Mouse (Mus musculus) adipose tissue, adult 10 weeks (tissue): ENCODE data around the gene Arhgap11a. TPM values are rescaled to one million over a fixed set of nuclear protein-coding genes. Genes with fewer than 3 reads are reported as not detected.

Source experiments
- polyA plus RNA-seq: library from polyadenylated mRNA; stranded (reverse); fragments of 350-450 nt; fragmentation: Illumina TruSeq; extraction: RNeasy Lipid Tissue Mini Kit (QIAGEN cat#74804); gene quantifications from one replicate; pipeline ENCODE4 v1.2.3, GENCODE M21; 2014; ENCODE audit warnings: low read depth, low replicate concordance

Gene Arhgap11a
- polyA plus RNA-seq: 9.8 TPM

DNA sequence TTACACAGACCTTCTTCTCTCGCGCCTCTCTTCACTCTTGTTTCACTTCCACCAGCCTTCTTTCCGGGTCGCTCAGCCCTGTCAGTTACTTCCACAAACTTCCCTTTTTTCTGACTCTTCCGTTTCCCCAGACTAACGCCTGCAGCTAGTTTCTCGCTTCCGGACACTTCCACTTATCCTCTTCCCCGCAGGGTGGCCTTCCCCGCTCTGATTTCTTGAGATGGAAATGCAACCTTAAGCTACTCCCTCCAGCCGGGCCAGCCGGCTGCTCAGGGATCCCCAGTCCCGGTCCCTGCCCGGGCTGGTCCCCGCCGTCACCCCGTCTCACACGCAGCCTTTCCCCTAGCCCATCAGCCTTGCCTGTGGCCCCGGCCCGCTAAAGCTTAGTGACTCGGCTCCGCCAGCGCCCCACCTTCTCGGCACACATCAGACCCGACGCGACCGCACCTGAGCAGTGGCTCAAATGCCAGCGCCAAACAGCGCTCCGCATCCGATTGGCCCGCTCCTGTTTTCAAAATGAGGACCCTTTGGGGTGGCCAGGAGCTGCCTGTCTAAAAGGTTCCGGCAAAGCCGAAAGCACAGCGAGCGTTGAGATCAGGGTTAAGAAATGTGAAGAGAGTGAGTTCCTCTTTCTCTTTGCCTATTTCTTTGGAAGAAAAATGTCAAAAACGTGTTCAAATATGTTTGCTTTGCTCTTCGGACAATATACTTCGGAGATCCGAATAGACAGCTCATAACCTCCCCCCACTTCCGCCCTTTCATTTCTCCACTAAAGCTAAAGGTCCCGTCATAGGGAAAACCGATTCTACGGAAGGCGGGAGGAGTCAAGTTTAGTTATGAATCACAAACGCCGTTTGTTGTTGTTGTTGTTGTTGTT lies at the start of gene Arhgap11a:
TSS of gene Arhgap11a (minus strand) at position 417 of the 877 bp plus-strand sequence.

DNA sequence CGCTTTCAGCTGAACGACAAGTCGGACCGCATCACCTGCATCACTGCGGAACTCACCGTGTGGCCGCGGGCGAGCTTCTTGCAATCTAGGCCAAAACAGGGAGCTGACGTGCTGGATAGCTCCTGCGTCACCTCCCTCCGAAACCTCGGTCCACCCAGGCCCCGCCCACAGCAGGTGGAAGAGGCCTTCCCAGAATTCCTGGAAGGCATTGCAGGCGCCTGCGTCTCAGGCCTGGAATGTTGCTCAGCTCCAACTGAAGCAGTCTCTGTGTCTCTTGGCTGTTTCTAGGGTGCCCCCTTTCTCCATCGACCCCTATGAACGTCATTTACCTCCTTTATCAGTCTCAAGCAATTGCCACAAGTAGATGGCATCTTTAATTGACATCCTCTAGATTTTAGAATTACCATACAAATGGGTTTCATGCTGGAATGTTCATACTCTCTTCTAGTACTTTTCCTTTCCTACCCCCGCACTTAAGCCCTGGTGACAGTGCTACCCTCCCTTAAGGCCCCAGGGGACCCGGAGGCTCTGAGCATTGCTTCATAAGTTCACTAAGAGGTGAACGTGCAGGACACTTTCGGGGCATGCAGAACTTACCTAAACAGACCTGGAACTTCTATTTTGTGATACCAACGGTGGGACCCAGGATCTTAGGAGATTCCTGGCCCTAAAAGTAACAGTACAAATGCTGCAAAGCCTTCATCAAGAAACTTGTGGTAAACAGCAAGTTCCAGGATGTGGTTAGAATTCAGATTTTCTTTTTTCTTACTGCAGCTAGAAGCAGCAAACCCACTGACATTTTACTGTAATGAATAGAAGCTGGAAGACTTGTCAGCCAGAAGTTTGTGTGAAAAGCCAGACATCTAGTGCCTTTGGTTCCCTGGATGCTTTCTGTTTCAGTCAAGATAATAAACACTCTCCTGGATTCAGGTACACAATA lies 19.2 kb downstream of the Arhgap11a start, which contains the start of gene Scg5:
TSS of gene Scg5 (minus strand) at position 179 of the 940 bp plus-strand sequence.

Other genes starting within 250 kb of the Arhgap11a start
- gene Grem1, start 90.0 kb downstream of the Arhgap11a start, polyA plus RNA-seq: 0.78 TPM
- 6.0 TPM for gene Scg5, start 19.5 kb downstream of the Arhgap11a start, polyA plus RNA-seq
- gene Gjd2, start 165.0 kb upstream of the Arhgap11a start, polyA plus RNA-seq: not detected
- gene Actc1, start 204.9 kb upstream of the Arhgap11a start, polyA plus RNA-seq: 0.48 TPM